Mouse (Mus musculus): Measurements from ENCODE around the gene Nrxn1. TPM values are rescaled to one million over a fixed set of nuclear protein-coding genes. Genes with fewer than 3 reads are reported as not detected.

Gene Nrxn1
- polyA plus RNA-seq, 1 experiment = 0.31 TPM

DNA sequence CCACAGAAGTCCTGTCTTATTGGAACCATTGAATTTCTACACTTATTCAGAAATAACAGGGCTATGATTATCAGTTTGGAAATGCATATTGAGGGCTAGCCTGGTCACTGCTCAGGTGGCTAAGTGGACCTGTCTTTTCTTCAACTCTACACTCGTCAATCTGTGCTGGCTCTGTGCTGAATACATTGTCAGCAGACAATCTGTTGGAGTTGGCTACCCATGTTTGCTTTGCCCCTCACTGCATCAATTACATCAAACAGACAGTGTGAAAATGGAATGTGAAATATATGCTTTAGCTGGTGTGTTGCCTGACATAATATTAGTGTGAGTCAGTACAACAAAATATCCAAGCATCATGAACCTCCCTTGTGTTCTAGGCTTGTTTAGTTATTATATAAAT is 438.4 kb downstream of the Nrxn1 start:
- H3K36me3 ChIP-seq (ENCODE audit: control insufficient read depth, insufficient read depth, low read length) = no peaks in the 10 kb centered on the region
- no peak overlapping the region for H3K4me3 ChIP-seq (ENCODE audit: control insufficient read depth, insufficient read depth, low read length)
- H3K4me1 ChIP-seq (replicated peaks; ENCODE audit: control insufficient read depth, insufficient read depth, low read length) = no peaks in the 10 kb centered on the region
- no peak overlapping the region for H3K27ac ChIP-seq (ENCODE audit: control insufficient read depth, insufficient read depth, low read length)
- WGBS = 82% methylated on average over 1 of the region's 1 CpGs
- no peaks in the 10 kb centered on the region for H3K27me3 ChIP-seq (ENCODE audit: control insufficient read depth, insufficient read depth, low read length)
- DNase-seq = no peak
- no peak for TF ChIP-seq CTCF (IDR thresholded peaks at IDR 0.05; ENCODE audit: borderline replicate concordance, control insufficient read depth, extremely low read depth, insufficient read depth, low read length, poor library complexity)
- TF ChIP-seq POLR2A (IDR thresholded peaks at IDR 0.05; ENCODE audit: control insufficient read depth, extremely low read depth, insufficient read depth, low read length, poor library complexity) = no peak

DNA sequence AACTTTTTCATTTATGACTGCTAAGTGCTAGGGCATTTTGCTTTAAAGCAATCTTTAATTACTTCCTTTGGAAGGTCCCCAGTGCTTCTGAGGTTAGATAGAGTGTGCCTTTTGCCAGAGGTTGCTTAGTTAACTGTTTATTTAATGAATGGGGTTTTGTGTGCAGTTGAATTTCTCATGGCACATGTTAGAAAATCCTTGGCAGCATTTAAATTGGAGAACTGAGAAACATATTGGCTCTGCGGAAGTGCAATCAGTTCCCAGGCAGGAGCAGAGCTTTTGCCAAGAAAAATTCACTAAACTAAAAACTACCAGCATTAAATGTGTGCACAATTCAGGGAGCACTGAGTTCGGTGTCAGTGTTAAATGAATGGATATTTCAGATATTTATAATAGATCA is 439.5 kb downstream of the Nrxn1 start:
- H3K4me1 ChIP-seq (replicated peaks; ENCODE audit: control insufficient read depth, insufficient read depth, low read length) = no peaks in the 10 kb centered on the region
- no peaks in the 10 kb centered on the region for H3K27me3 ChIP-seq (ENCODE audit: control insufficient read depth, insufficient read depth, low read length)
- no peak for DNase-seq
- TF ChIP-seq CTCF (IDR thresholded peaks at IDR 0.05; ENCODE audit: borderline replicate concordance, control insufficient read depth, extremely low read depth, insufficient read depth, low read length, poor library complexity) (no peak), POLR2A (IDR thresholded peaks at IDR 0.05; ENCODE audit: control insufficient read depth, extremely low read depth, insufficient read depth, low read length, poor library complexity) (no peak)
- H3K4me3 ChIP-seq (ENCODE audit: control insufficient read depth, insufficient read depth, low read length) = no peak overlapping the region
- H3K36me3 ChIP-seq (ENCODE audit: control insufficient read depth, insufficient read depth, low read length) = no peaks in the 10 kb centered on the region
- WGBS = 94% methylated on average over 2 of the region's 2 CpGs
- H3K27ac ChIP-seq (ENCODE audit: control insufficient read depth, insufficient read depth, low read length) = no peak overlapping the region

DNA sequence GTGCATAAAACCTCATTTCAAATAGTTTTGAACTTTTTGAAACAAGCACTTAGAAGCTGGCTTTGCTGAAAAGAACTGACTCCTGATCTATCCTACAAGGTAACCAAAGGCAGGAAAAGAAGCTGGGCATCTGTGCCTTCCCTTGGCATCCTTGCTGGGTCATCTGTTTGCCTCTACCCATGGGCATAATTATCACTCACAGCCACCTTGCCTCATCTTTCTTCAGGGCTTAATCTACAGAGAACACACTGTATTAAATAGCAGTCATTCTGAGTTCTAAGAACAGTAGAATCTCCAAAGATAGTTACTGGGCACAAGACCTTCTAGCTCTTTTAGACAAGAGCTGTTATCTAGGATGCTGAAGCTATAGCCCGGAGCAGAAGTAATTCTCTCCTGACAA is 442.6 kb downstream of the Nrxn1 start:
- Histone ChIP-seq H3K27ac (ENCODE audit: control insufficient read depth, insufficient read depth, low read length) (no peak overlapping the region), H3K4me1 (replicated peaks; ENCODE audit: control insufficient read depth, insufficient read depth, low read length) (no peaks in the 10 kb centered on the region), H3K27me3 (ENCODE audit: control insufficient read depth, insufficient read depth, low read length) (no peaks in the 10 kb centered on the region), H3K4me3 (ENCODE audit: control insufficient read depth, insufficient read depth, low read length) (no peak overlapping the region), H3K36me3 (ENCODE audit: control insufficient read depth, insufficient read depth, low read length) (no peaks in the 10 kb centered on the region)
- no peak for DNase-seq
- WGBS = 96% methylated on average over 1 of the region's 1 CpGs
- TF ChIP-seq POLR2A (IDR thresholded peaks at IDR 0.05; ENCODE audit: control insufficient read depth, extremely low read depth, insufficient read depth, low read length, poor library complexity) (no peak), CTCF (IDR thresholded peaks at IDR 0.05; ENCODE audit: borderline replicate concordance, control insufficient read depth, extremely low read depth, insufficient read depth, low read length, poor library complexity) (no peak)

DNA sequence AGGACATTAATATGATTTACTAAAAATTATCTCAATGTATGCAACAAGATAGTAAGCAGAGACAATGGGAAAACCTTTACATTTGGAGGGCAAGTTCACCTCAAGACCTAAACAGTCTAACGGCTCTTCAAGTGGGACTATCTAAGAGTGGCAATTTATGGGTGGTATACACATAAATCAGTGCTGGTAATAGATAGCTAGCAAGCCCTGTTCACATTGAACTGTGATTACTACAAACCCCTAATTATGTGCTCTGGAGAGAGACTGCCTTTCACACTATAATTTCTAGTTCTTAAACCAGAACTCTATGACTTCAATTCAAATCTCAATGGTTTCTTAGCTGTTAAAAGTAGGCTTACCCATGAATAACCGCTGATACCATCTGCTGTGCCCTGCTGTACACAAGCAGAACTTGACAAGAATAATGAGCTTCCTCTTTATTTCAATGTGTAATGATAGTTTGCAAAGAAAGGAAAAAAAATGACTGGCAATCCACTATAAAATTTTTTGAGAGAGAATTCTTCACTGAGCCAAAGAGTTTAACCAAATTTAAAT is 453.8 kb downstream of the Nrxn1 start:
- H3K27me3 ChIP-seq (ENCODE audit: control insufficient read depth, insufficient read depth, low read length) = no peaks in the 10 kb centered on the region
- no peak for DNase-seq
- WGBS = 66% methylated on average over 2 of the region's 2 CpGs
- no peak overlapping the region for H3K4me3 ChIP-seq (ENCODE audit: control insufficient read depth, insufficient read depth, low read length)
- H3K27ac ChIP-seq (ENCODE audit: control insufficient read depth, insufficient read depth, low read length) = no peak overlapping the region
- H3K4me1 ChIP-seq (replicated peaks; ENCODE audit: control insufficient read depth, insufficient read depth, low read length) = no peaks in the 10 kb centered on the region
- H3K36me3 ChIP-seq (ENCODE audit: control insufficient read depth, insufficient read depth, low read length) = no peaks in the 10 kb centered on the region
- no peak for TF ChIP-seq CTCF (IDR thresholded peaks at IDR 0.05; ENCODE audit: borderline replicate concordance, control insufficient read depth, extremely low read depth, insufficient read depth, low read length, poor library complexity)
- no peak for TF ChIP-seq POLR2A (IDR thresholded peaks at IDR 0.05; ENCODE audit: control insufficient read depth, extremely low read depth, insufficient read depth, low read length, poor library complexity)

DNA sequence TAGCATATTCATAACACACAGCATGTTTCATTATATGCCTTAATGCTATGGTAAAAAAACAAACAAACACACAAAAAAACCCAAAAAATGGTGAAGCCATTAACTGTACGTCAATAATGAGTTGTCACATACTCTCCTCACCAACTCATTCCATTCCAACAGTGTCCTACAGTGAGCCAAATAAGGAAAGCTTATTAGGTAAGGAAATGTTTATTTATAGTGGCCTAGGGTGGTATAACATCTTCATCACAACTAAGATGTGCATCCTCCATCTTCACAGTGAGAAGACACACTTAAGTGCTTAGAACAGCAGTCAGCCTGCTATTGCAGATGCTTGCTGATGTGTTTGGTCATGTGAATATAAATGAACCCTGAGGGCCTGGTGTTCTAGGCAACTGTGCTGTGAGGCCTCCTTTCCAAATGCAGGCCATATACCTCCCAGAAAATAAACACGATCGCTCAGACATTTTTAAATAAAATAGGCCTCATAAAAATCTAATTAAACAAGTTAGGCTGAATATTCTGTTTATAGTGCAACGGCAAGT is 454.6 kb downstream of the Nrxn1 start:
- no peak for TF ChIP-seq CTCF (IDR thresholded peaks at IDR 0.05; ENCODE audit: borderline replicate concordance, control insufficient read depth, extremely low read depth, insufficient read depth, low read length, poor library complexity)
- no peak for TF ChIP-seq POLR2A (IDR thresholded peaks at IDR 0.05; ENCODE audit: control insufficient read depth, extremely low read depth, insufficient read depth, low read length, poor library complexity)
- no peak overlapping the region for H3K4me3 ChIP-seq (ENCODE audit: control insufficient read depth, insufficient read depth, low read length)
- no peaks in the 10 kb centered on the region for H3K4me1 ChIP-seq (replicated peaks; ENCODE audit: control insufficient read depth, insufficient read depth, low read length)
- DNase-seq = no peak
- no peaks in the 10 kb centered on the region for H3K27me3 ChIP-seq (ENCODE audit: control insufficient read depth, insufficient read depth, low read length)
- H3K36me3 ChIP-seq (ENCODE audit: control insufficient read depth, insufficient read depth, low read length) = no peaks in the 10 kb centered on the region
- WGBS = 98% methylated on average over 4 of the region's 4 CpGs
- no peak overlapping the region for H3K27ac ChIP-seq (ENCODE audit: control insufficient read depth, insufficient read depth, low read length)

DNA sequence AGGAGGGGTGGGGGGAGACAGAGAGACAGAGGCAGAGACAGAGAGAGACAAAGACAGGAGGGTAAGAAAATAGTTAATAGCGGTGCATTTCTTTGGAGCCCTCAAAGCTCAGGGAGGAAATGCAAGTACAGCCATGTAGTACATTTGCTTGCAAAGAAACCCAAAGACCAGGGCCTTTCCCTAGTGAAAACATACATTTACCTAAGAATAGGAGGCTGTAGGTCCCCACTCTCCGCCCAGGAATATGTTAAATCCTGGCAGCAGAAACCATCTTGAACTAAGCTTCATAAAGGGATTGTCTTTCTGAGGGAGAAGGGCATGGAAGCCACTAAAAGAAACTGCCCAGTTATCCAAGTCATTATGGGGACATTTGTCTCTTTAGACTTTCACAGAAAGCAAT is 461.5 kb downstream of the Nrxn1 start:
- H3K27me3 ChIP-seq (ENCODE audit: control insufficient read depth, insufficient read depth, low read length) = no peaks in the 10 kb centered on the region
- DNase-seq = no peak
- no peaks in the 10 kb centered on the region for H3K4me1 ChIP-seq (replicated peaks; ENCODE audit: control insufficient read depth, insufficient read depth, low read length)
- no peak overlapping the region for H3K4me3 ChIP-seq (ENCODE audit: control insufficient read depth, insufficient read depth, low read length)
- TF ChIP-seq CTCF (IDR thresholded peaks at IDR 0.05; ENCODE audit: borderline replicate concordance, control insufficient read depth, extremely low read depth, insufficient read depth, low read length, poor library complexity) (no peak), POLR2A (IDR thresholded peaks at IDR 0.05; ENCODE audit: control insufficient read depth, extremely low read depth, insufficient read depth, low read length, poor library complexity) (no peak)
- no peak overlapping the region for H3K27ac ChIP-seq (ENCODE audit: control insufficient read depth, insufficient read depth, low read length)
- H3K36me3 ChIP-seq (ENCODE audit: control insufficient read depth, insufficient read depth, low read length) = no peaks in the 10 kb centered on the region
- 91% methylated on average over 2 of the region's 2 CpGs for WGBS

DNA sequence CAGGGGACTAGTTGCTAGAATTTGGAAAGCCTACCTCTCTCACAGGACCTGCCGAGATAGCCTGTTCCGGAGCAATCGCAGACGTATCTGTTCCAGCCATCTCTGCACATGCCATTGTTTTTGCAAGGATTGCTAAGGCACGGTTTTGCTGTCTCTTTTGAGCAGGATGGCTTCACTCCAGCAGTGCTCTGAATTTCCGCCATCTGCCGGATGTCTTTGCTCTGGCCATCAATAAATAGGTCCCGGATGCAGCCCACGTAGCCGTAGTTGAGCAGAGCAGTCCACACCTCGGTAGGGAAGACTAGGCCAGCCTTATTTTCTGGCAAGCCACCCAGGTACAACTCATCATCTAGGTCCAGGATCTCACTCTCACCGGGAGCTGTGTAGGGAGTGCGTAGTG is 463.0 kb downstream of the Nrxn1 start:
- H3K4me3 ChIP-seq (ENCODE audit: control insufficient read depth, insufficient read depth, low read length) = no peak overlapping the region
- DNase-seq = no peak
- H3K27me3 ChIP-seq (ENCODE audit: control insufficient read depth, insufficient read depth, low read length) = no peaks in the 10 kb centered on the region

More for the DNA sequence above, 463.0 kb downstream of the Nrxn1 start:
- Histone ChIP-seq H3K4me1 (replicated peaks; ENCODE audit: control insufficient read depth, insufficient read depth, low read length) (no peaks in the 10 kb centered on the region), H3K27ac (ENCODE audit: control insufficient read depth, insufficient read depth, low read length) (no peak overlapping the region), H3K36me3 (ENCODE audit: control insufficient read depth, insufficient read depth, low read length) (no peaks in the 10 kb centered on the region)
- TF ChIP-seq CTCF (IDR thresholded peaks at IDR 0.05; ENCODE audit: borderline replicate concordance, control insufficient read depth, extremely low read depth, insufficient read depth, low read length, poor library complexity) (no peak), POLR2A (IDR thresholded peaks at IDR 0.05; ENCODE audit: control insufficient read depth, extremely low read depth, insufficient read depth, low read length, poor library complexity) (no peak)
- 94% methylated on average over 13 of the region's 13 CpGs for WGBS

Measured in thymus, adult 2 months (tissue).